Mouse (Mus musculus): Measurements from ENCODE around the gene Tmem270.
A peak's percentile ranks its signal among the peaks of the same experiment; 100 is the strongest.

The Tmem270 gene

DNA sequence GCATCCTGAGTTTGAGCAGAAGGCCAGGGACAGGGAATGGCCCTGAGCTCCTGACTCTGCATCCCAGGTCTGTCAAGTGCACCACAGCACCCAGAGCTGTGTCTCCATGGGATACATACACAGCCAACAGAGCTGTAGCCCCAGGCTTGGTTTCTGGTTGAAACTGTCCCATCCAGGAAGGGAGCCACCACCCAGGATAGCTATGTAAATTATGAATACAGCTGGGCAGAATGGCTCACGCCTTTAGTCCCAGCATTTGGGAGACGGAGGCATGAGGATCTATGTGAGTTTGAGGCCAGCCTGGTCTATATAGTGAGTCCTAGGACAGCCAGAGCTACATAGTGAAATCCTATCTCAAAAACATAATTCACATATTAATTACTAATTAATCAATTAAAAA, 23.5 kb upstream of the Tmem270 start:
- no peak for DNase-seq (ENCODE audit: inconsistent ontology term)

DNA sequence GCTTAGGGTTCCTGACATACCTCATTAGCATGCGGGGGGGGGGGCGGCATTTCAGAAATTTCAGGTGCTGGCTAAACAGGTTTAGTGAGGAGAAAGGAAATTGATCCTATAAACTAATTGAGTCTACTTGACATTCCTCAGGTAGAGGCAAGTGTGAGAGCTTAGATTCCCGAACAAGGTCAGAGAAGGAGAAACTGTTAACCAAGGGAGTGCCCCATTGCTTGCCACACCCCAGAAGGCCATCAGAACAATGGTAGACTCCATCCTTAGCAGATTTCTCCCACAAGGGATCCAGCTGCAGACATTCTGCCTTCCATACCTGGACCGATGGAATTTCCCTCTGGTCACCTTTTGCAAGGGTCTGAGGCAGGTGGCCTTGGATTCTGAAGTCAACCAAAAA, 20.2 kb upstream of the Tmem270 start:
- no peak for DNase-seq (ENCODE audit: inconsistent ontology term)

DNA sequence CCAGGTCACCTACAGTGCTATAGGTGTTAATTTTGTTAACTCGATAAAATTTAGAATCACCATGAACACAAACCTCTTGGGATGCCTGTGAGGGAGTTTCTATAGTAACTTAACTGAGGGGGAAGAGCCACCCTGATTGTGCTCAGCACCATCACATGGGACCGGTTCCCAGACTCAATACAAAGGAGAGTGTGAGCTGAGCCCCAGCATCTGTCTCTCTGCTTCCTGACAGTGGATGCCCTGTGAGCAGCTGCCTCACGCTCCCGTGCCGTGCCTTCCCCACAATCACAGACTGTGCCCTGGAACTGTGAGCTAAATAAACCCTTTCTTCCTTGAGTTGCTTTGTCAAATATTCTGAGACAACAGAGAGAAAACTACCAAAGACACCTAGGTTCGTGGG, 16.6 kb upstream of the Tmem270 start:
- DNase-seq (ENCODE audit: inconsistent ontology term), result no peak

DNA sequence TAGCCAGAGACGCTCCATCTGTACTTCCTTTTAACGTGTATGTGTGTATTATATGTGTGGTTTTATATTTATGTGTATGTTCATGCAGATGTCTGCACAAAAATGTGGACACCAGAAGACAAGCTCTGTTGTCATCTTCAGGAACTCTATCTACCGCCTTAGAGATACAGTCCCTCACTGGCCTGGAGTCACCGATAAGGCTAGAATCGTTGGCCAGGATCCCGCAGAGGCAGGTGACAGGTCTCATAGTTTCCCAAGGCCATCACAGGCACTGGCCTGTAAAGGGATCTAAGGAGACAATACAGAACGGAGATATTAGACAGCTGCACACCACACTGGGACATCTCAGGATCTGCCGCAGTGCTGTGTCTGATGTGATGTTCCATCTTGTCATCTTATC, 14.6 kb upstream of the Tmem270 start:
- no peak for DNase-seq (ENCODE audit: inconsistent ontology term)

DNA sequence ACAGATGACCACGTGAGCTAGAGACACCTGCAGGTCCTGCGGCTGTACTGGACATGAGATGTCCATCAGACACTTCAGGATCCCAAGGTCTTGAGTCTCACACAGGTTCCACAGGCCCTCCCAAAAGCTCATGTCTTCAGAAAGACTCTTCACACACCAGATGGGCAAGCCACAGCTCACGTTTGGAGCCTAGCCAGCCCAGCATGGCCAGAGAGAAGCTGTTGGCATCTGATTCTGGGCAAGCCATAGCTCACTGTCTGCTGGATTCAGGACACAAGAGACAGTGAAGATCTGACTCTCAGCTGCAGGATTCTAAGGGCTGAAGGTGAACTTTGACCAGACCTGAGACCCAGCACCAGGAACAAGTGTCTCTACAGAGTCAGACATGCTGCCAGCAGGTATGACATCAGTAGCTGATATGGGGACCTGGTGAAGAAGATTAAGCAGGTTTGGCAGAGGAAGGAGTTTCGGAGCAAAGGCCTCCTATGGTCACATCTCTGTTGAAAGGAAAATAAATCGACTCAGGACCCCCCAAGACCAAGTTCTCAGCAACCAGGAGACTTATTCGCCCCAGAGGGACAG, 13.7 kb upstream of the Tmem270 start:
- no peak for DNase-seq (ENCODE audit: inconsistent ontology term)

DNA sequence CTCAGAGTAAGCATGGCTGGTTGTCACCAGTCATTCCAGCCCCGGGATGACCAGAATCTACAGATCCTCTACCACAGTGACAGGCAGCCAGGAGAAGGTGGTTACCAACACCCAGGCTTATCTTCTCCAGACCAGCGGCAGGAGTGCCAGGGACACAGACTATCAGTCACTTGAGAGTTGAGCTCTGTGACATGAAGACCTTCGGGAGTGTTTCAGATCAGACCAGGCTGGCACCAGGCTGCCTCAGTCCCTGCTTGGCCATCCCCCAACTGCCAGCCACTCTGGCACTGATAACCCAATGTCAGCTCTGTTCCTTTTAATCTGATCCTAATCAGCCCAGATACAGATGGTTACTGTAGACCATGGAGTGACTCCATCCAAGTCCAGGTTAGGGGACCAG, 12.6 kb upstream of the Tmem270 start:
- DNase-seq (ENCODE audit: inconsistent ontology term), result no peak

DNA sequence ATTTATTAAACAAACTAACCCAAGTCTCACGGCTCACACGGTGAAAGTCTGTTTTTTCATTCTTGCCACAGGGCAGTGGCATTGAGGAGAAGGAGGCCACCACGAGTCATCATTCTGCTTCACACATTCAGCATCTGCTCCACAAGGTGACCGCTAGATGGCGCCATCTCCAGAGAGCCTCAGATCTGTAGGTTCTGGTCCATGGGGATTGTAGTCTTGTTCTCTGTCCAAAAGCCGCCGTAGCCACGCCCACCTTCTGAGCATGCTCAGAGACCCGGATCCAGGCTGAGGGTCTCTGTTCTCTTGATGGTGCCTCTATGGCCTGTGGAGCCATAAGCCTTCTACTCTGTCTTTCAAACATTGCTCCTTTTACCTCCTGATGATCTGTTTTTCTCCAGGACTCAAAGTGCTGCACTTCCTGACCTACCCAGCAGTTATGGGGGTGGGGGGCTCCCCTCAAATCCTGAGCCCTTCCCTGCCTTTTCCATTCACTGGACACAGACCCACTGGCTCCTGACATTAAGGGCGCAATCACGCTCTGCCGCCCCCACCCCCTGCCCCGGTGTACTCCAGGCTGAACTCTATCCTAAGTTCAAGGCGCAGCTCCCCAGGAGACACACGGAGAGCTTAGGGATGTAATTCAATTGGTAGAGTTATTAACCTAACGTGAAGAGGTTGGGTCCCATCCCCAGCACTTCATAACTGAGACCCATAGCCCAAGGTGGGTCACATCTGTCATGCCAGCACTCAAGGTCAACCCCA, 11.7 kb upstream of the Tmem270 start:
- DNase-seq (ENCODE audit: inconsistent ontology term), result peak; percentile 14

DNA sequence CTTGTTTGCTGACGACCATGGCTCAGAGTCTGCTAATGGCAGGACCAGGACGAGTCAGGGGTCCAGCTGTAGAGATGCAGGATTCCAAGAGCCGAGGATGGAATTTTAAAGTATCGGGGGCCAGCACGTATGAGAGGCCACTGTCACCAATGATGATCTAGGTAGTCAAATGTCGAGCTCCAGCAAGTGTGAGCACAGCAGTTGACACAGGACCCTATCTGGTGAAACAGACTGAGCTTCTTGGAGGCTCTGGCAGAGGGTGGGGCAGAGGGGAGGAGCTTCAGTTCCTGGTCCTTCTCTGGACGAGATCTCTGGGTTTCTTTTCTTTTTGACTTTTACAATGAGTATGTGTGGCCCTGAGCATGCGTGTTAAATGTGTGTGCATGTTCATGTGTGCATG, 8.8 kb upstream of the Tmem270 start, which contains the start of gene Cldn13:
TSS of gene Cldn13 (minus strand) at position 216 of the 400 bp plus-strand sequence.
- no peak for DNase-seq (ENCODE audit: inconsistent ontology term)

DNA sequence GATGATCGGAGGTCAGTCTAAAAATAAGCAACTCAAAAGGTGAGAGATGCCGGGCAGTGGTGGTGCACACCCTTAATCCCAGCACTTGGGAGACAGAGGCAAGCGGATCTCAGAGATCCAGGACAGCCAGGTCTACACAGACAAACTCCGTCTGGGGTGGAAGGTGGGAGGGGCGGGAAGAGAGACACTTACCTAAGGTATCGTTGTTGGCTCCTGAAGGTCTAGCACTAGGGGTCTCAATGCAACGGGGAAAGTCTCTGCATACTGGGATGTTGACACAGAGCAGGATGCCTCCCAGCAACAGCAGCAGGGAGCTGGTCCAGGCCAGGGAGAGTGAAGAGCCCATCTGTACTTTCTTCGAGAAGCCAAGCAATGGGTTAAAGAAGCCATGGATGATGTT, 8.0 kb upstream of the Tmem270 start:
- no peak for DNase-seq (ENCODE audit: inconsistent ontology term)

DNA sequence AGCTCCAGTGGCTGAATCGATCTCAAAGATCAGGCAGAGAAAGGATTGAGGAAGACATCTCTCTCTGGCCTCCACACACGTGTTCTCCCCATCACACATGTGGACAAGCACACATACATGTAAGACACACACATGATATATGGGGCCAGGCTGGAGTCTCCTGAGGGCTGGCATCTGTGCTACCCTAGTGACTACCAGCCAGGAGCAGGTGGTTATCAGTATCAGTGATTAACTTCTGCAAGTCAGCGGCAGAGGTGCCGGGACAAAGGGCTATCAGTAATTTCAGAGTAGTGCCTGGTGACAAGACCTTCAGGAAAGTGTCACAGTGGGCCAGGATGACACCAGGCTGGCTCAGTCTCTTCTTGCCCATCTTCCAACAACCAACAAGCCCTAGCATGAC, 7.2 kb upstream of the Tmem270 start:
- no peak for DNase-seq (ENCODE audit: inconsistent ontology term)

DNA sequence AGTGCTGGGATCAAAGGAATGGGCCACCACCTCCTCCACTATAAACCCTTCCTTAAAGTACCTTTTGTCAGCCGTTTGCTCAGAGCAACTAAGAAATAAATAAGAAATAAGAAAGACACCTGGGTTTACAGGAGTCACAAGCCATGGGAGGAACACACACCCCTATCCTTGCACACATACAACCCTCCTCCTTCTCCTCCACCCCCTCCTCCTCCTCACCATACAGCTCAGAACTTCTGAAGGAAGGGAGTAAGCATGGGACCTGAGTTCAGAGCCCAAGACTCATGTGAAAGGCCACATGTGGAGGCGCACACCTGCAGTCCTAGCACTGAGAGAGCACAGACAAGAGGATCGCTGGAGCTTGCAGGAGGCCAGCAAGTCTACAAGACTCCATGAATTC, 6.8 kb upstream of the Tmem270 start:
- DNase-seq (ENCODE audit: inconsistent ontology term), result no peak

DNA sequence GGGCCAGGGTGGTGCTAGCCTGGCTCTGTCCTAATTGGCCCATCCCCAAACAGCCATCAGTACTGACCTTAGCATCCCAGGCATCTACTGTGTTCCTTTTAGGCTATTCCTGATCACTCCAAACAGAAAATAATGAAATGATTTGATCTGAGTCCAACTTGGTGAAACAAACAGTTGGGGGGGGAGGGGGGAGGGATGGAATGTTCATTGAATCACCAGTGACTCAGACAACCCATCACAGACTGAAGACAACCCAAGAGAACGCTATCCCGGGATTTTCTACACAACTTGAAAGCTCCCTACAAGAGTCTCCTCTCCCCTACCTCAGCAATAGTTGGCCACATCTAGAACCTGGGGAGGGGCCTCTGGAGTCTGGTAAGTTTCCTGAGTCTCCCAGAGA, 5.4 kb upstream of the Tmem270 start:
- DNase-seq (ENCODE audit: inconsistent ontology term), result peak; percentile 94

DNA sequence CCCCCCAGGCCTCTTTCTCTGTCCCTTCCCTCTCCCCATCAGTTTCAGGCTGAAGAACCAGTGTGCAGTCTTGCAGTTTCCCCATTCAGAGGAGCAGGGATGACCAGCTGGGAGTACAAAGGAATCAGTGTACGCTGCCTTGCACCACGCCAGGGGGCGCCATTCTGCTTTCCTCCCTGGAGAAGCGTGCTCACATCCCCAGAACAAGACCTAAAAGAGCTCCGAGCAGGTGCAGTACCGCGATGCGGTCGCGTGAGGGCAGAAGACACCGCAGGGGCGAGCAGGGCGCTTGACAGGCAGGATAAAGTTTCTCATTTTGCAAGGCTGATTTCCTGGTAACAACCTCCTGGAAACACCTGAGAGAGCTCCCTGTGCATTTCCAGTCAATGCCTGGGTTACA, 602 bp upstream of the Tmem270 start:
- DNase-seq (ENCODE audit: inconsistent ontology term), result peak; percentile 90

DNA sequence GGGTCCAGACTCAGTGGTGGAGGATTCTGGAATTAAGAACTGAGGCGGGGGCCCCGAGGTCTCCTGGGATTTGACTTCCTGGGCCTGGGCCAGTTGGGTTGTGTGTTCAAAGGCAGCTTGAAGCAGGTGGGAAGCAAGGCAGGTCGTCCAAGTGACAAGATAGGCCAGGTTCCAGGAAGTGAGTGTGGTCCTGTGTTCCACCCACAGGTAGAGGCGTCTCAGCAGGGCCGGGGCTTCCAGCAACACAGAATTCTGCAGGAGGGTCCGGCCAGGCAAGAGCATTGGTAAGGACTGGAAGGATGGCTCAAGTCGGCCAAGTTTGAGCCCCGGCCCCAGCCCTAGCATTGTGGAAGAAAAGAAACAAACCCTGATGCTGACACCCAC, 4.9 kb downstream of the Tmem270 start:
- DNase-seq (ENCODE audit: inconsistent ontology term), result no peak

DNA sequence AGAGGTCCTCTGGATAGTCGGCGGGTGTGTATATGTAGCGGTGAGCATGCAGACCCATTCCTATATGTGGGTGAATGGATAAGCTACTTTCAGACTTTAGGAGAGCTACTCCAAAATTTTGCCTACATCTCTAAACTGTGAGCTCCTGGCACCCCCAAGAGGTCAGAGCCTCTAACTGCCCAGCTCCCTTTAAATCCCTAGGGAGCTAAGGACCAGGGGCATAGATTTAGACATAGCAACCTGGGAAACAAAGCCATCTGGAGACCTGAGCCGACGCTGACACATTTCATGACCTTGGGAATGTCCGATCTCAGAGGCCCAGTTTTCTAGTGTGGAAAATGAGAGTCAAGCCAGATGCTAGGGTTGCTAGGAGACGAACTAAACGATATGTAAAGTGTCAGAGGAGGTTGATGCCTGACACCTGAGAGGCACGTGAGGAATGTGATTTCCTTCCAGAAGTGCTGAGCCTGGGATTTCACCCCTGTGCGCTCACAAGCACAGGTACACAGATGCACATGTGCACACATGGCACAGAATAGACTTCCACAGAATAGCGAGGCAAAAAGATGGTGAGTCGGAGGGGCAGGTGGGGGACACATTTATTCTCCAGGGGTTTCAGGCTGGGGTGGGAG, 5.4 kb downstream of the Tmem270 start:
- DNase-seq (ENCODE audit: inconsistent ontology term), result peak; percentile 45

DNA sequence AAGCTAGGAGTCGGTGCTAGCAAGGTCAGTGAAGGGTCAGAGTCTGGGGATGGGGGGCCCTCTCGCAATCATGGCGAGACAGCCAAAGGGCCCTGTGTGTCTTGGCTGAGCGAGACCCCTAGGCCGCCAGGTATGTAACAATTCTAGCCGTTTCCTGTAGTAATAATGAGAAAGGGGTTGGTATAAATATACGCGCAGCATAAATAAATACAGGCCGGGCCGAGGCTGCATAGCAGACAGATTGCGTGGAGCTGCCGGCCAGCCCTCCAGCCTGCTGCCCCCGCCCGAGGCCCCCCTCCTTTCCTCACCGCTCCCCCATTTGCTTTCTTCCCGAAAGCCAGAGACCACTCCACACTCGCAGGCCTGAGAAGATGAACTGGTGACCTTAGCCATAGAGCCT, 8.9 kb downstream of the Tmem270 start:
- DNase-seq (ENCODE audit: inconsistent ontology term), result no peak

DNA sequence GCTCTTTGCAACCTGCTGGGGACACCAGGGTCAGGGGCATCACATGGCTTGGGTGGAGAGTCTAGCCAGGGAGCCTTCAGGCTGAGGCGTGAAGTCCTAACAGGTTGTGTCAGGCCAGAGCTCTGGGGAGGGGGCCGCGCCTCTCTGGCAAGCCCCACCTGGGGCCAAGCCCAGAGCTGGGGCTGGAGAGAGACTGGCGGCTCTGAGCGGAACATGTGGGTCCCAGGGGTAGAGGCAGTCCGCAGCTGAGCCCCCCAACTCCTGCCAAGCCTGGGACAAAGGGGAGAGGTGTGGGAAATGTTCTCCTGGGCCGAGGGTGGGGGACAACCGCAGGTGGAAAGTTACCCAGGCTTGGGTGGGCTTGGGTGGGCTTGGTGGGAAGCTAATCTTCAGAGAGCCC, 9.6 kb downstream of the Tmem270 start:
- no peak for DNase-seq (ENCODE audit: inconsistent ontology term)

DNA sequence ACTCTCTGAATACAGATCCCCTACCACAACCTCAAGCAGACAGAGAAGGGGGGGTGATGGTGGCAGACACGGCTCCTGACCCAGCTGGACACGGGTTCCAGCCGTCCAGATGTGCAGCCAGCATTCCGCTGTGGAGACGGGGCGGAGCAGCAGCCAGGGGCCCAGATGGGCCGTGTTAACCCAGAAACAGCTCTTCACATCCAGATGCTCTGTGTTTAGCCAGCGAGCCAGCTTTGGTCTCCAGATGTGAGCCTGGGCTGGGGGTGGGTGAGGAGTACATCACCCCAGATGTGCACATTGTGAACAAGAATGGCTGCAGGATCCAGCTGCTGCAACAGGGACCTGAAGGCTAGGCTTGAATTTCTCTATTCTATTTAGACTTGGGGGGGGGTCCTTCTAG, 11.2 kb downstream of the Tmem270 start:
- no peak for DNase-seq (ENCODE audit: inconsistent ontology term)

DNA sequence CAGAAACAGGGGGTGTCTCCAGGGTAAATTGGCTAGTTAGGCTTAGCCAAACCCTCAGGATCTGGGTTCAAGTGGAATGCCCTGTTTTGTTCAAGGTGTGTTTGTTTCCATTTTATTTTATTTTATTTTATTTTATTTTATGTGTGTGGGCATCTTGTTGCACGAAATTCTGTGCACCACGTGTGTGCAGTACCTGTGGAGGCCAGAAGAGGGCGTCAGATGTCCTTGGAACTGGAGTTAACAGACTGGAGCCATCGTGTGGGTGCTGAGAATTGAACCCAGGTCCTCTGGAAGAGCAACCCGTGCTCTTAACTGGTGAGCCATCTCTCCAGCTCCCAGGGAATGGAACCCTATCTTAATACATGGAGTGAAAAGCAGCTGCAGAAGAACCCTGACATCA, 13.8 kb downstream of the Tmem270 start:
- no peak for DNase-seq (ENCODE audit: inconsistent ontology term)

DNA sequence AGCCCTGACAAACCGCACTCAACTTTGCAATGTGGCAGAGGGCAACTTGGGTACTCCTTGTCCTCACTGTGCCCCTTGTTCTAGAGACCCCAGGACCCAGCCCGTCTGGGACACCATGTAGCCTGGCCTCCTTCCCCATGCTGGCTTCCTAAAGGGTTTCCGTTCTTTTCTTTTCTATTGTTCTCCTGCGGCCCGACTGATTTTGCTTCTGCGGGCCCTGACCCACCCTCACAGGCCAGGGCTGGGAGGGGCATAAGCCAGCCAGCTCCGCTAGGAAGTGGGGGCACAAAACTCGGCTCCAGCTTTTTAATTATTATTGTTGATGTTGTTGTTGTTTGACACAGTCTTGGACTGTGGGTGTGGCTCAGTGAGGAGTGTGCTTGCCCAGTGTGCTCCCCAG, 15.0 kb downstream of the Tmem270 start:
- no peak for DNase-seq (ENCODE audit: inconsistent ontology term)

DNA sequence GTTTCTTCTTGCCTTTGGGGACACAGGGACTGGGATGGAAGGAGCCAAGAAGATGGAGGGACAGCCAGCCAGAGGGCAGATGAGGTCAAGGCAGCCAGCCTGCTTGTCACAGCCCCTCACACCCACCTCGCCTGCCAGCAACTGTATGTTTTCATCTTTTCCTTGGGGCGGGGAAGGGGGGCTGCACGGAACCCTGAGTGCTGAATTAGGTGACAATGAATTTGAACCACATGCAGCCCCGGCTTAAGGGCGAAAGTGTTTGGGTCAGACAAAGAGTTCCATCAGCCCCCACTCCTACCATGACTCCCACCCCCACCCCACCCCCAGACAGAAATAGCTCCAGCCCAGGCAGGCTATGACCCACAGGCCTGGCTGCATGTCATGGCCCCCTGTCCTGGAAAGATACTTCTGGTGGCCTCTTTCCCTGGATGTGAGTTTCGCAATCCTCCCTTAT, 15.9 kb downstream of the Tmem270 start:
- DNase-seq (ENCODE audit: inconsistent ontology term), result no peak

DNA sequence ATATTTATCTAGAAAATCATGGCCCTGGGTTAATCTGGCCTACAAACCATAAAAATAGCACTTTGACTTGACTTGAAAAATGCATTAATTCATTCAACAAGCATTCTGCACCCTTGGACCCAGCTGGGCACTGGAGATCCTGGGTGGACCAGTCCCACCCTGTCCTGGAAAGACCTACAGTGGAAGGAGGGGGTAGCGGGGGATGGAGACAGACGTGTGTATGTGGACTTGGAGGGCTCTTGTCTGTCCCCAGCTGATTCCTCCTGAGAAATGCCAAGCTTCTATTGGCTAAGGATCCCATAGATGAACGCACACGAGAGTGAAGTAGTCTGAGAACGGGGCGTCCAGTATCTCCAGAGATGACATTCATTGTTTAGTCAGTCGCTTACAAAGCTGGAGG, 18.0 kb downstream of the Tmem270 start:
- DNase-seq (ENCODE audit: inconsistent ontology term), result no peak

Measured in Muller cell, postnatal 12 days (primary cell).